8 mouse cellular contexts compared by ENCODE assay signal in genomic region chr13:54970521-54971247, GRCm38 (mm10). TPM values are rescaled to one million over a fixed set of nuclear protein-coding genes. Genes with fewer than 3 reads are reported as not detected.
DNase-seq lines count a peak whose midpoint lies in the region; ATAC-seq lines count a peak whose summit lies in the region.

No protein-coding gene starts in this region.

- H3K36me3 ChIP-seq in limb, embryonic 11.5 days (ENCODE audit: control insufficient read depth, insufficient read depth, low read length) = no peaks in the 10 kb centered on the region
- no peaks in the 10 kb centered on the region for H3K36me3 ChIP-seq in forebrain, embryonic 12.5 days (replicated peaks)

- no peak overlapping the region for H3K4me3 ChIP-seq in limb, embryonic 11.5 days (ENCODE audit: low read depth, low read length)
- H3K4me3 ChIP-seq in forebrain, embryonic 12.5 days (replicated peaks) = no peak overlapping the region

- ATAC-seq in limb, embryonic 11.5 days (ENCODE audit: insufficient number of reproducible peaks, low FRiP score, low TSS enrichment, low read depth) = no peak
- no peak for ATAC-seq in forebrain, embryonic 12.5 days (ENCODE audit: low FRiP score)

- no peaks in the 10 kb centered on the region for H3K4me1 ChIP-seq in limb, embryonic 11.5 days (ENCODE audit: control insufficient read depth, insufficient read depth, low read length)
- peaks cover 30% of the 10 kb centered on the region for H3K4me1 ChIP-seq in forebrain, embryonic 12.5 days

- WGBS in limb, embryonic 11.5 days = 42% methylated on average over 14 of the region's 14 CpGs
- 43% methylated on average over 14 of the region's 14 CpGs for WGBS in forebrain, embryonic 12.5 days

- H3K9me3 ChIP-seq in limb, embryonic 11.5 days (ENCODE audit: control insufficient read depth, low read length) = no peaks in the 10 kb centered on the region
- no peaks in the 10 kb centered on the region for H3K9me3 ChIP-seq in forebrain, embryonic 12.5 days

- H3K9ac ChIP-seq in limb, embryonic 11.5 days (ENCODE audit: low read length) = no peak overlapping the region
- no peak overlapping the region for H3K9ac ChIP-seq in forebrain, embryonic 12.5 days

- H3K27ac ChIP-seq in limb, embryonic 11.5 days (replicated peaks; ENCODE audit: low read depth, low read length) = no peak overlapping the region
- no peak overlapping the region for H3K27ac ChIP-seq in forebrain, embryonic 12.5 days

- no peak overlapping the region for H3K4me2 ChIP-seq in limb, embryonic 11.5 days (ENCODE audit: low read depth, severe bottlenecking)
- H3K4me2 ChIP-seq in forebrain, embryonic 12.5 days = no peak overlapping the region

- peak; percentile 23 to 70 for DNase-seq in adrenal gland, adult (ENCODE audit: inconsistent age in 2 of 2, low spot score in 1 of 2)
- DNase-seq in adrenal gland, adult 18-20 months (ENCODE audit: low spot score in 2 of 2) = no peak
- peak; percentile 35 for DNase-seq in urinary bladder, postnatal 25 days (ENCODE audit: low spot score)
- no peak for DNase-seq in urinary bladder, postnatal 10 days (ENCODE audit: low spot score)
- DNase-seq in limb, embryonic 11.5 days (ENCODE audit: low spot score) = peak; percentile 91
- DNase-seq in layer of hippocampus, adult 11-12 months (ENCODE audit: low spot score) = no peak
- no peak for DNase-seq in natural killer cell, adult 2 months (ENCODE audit: low spot score in 2 of 2)

- H3K27me3 ChIP-seq in limb, embryonic 11.5 days (ENCODE audit: control insufficient read depth, insufficient read depth, low read length) = no peaks in the 10 kb centered on the region
- H3K27me3 ChIP-seq in forebrain, embryonic 12.5 days = peaks cover 28% of the 10 kb centered on the region

RNA-seq across cellular contexts. Expression of gene Unc5a, which starts 21.5 kb away (rescaled TPM):
- 1 to 10 TPM; 7.4 to 9.1 TPM for total RNA-seq in adrenal gland, adult 18-20 months (2021)
- polyA plus RNA-seq in limb, embryonic 11.5 days (2014; fragmentation: Nextera tagmentation; extraction: Ambion mirVana) = 0.71 and 0.79 TPM in 2 replicates
- polyA plus RNA-seq in forebrain, embryonic 12.5 days (2016; fragmentation: Nextera tagmentation; extraction: Ambion mirVana) = 4.8 and 5.6 TPM in 2 replicates

RNA-seq across cellular contexts. Expression of gene Hk3, which starts 50.5 kb away (rescaled TPM):
- 1 to 10 TPM; 1.1 to 2.6 TPM for total RNA-seq in adrenal gland, adult 18-20 months (2021)
- 0.51 and 0.65 TPM in 2 replicates for polyA plus RNA-seq in limb, embryonic 11.5 days (2014; fragmentation: Nextera tagmentation; extraction: Ambion mirVana)
- 0.32 and 0.96 TPM in 2 replicates for polyA plus RNA-seq in forebrain, embryonic 12.5 days (2016; fragmentation: Nextera tagmentation; extraction: Ambion mirVana)

Comparison
In these comparisons a context has a peak if more than half of its experiments do, and no peak if none do; other contexts are left out.
1. DNase-seq: peak in adrenal gland, adult (2 of 2), urinary bladder, postnatal 25 days (single experiment) and limb, embryonic 11.5 days (single experiment); none in adrenal gland, adult 18-20 months (0 of 2), urinary bladder, postnatal 10 days (single experiment), layer of hippocampus, adult 11-12 months (single experiment) and natural killer cell, adult 2 months (0 of 2).